Mouse (Mus musculus) embryo, embryonic 11.5 days (tissue): Measurements from ENCODE around the gene Cga.

Experiments
- DNase-seq: peaks from one replicate; pipeline ENCODE4 v3.0.0-alpha.2; 2012; ENCODE audit warnings: low read depth, low spot score

Gene Cga

DNA sequence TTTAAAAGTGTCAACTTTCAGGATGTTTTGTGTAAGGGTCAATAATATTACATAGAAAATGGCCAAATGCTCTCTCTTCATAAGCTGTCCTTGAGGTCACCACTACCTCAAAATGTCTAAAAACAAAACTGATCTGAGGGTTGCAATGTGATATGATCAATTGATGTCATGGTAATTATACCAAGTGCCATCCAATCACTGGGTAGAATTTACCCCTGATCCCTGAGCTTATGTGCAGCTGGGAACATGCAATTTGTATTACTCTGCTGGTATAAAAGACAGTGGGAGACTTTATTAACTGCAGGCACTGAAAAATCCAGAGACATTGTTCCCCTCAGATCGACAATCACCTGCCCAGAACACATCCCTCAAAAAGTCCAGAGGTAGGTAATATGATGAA lies at the start of gene Cga:
Gene Cga, plus strand, starts transcription at position 301 of the 400 bp plus-strand sequence.
- no peak for DNase-seq

GRCm38 (mm10) chr4:34843839-34844238 lies 49.7 kb upstream of the Cga start:
- no peak for DNase-seq

DNA sequence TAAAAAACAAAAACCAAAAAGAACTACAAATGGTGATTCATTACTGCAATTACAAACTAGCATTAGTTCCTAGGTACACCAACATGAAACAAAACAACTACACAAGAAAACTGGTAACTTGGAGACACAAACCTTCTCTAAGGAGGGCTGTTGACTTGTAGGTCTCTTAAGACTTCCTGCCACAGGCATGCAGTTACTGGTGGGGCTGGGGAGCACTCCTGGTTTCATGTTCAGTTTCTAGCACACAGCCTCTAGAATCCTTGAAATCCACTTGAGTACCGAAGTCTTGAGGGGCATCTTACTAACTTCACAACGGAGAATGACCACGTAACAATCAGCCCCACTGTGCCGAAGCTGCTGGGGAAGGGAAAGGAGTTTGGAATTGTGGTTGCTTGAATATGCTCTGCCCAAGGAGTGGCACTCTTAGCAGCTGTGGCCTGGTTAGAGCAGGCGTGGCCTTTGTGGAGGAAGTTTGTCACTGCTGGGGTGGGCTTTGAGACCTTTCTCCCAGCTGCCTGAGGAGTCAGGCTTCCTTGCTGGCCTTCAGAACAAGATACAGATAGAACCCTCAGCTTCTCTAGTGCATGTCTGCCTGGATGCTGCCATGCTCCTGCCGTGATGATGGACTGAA lies 45.8 kb upstream of the Cga start:
- DNase-seq, result no peak

- no peak for DNase-seq
These were observed 43.4 kb upstream of the Cga start for GRCm38 (mm10) chr4:34850156-34850555.

- no peak for DNase-seq
These were observed 41.5 kb upstream of the Cga start for GRCm38 (mm10) chr4:34852051-34852450.

- no peak for DNase-seq
These were observed 37.6 kb upstream of the Cga start for GRCm38 (mm10) chr4:34855966-34856365.

GRCm38 (mm10) chr4:34858903-34859302 lies 34.7 kb upstream of the Cga start:
- no peak for DNase-seq

GRCm38 (mm10) chr4:34859416-34859815 lies 34.2 kb upstream of the Cga start:
- DNase-seq, result no peak

DNA sequence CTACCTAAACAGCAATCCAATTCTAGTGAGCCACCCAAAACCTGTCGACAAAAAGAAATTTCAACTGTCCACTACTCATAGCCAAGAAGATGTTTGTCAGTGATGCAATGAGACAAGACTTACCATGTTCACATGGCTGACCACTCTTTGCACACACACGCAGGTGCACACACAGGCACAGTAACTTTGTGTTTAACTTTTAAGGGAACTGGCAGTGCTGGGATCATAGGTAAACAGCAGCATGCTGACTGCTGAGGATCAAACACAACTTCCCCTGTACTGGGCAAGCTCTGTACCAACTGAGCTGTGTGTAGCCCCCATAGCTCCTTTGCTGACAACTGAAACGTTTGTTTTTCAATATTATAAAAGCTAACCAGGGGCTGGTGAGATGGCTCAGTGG lies 32.1 kb upstream of the Cga start:
- DNase-seq, result no peak

DNA sequence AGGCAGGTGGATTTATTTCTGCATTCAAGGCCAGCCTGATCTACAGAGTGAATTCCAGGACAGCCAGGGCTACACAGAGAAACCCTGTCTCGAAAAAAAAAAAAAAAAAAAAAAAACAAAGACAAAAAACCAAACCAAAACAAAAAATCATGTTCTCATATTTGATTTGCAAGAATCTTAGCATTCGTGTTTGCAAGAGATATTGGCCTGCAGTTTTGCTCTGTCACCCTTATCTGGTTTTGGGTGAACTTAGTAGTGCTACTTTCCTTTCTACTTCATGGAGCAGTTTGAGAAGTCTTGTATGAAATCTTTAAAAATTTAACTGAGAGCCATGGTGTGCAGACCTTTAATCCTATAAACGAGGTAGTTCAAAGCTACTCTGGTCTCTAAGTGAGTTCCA lies 23.8 kb upstream of the Cga start:
- DNase-seq, result no peak

GRCm38 (mm10) chr4:34872896-34873495 lies 20.6 kb upstream of the Cga start:
- no peak for DNase-seq

DNA sequence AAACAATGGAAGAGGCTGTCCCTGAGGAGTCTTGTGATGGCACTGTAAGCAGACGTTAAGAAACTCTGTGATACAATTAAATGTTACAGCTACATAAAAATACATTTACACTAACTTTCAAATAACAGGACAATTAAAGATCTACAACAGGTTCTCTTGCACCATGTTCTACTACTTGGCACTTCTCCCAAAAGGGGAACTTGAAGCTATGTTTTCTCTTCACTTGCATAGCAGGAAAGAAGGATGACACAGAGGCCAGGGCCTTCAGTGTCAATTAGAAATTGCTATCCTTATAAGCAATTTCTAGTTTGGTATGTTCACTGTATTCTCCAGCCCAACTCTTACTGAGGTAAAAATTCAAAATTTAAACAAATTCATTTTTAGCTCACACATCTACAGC lies 19.3 kb upstream of the Cga start:
- no peak for DNase-seq

DNA sequence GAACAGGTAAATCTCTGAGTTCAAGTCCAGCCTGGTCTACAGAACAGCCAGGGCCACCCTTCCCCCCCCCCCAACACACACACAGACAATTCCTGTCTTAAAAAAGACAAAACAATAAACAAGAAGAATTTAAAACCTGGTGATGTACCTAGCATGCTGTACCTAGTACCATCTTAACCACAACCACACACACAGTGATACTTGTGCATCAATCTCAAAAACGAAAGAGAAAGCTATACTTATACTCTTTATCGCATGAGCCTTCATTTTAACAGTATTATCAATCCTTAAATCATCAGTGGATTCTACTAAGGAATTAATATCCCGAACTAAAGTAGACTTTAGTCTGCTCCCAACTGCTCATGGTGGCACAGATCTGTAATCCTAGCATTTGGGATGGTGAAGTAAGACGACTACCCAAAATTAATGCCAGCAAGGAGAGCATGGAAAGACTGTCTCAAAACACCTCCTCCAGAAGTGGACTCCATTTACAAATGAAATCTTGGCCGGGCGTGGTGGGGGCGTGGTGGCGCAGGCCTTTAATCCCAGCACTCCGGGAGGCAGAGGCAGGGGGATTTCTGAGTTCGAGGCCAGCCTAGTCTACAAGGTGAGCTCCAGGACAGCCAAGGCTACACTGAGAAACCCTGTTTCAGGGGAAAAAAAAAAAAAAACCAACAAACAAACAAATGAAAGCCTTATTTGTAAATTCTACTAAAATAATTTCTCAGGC lies 12.5 kb upstream of the Cga start:
- no peak for DNase-seq

DNA sequence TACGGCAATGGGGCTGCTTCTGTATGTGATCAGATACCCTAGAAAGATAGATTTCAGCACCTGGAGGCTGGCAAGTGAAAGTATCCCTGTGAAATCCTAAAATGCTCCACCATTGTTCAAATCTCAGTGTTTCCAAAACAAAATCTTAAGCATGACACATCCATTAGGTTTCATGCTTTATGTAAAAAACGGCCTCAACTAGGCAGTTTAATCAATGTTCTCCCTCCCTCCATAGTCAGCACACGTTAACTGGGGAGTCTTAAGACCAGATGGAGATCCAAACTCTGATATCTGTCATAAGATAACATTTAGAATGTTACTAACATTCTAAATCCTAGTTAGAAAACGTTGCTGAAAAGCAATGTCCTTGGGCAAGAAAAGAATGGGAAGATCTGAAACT lies 11.7 kb upstream of the Cga start:
- no peak for DNase-seq

DNA sequence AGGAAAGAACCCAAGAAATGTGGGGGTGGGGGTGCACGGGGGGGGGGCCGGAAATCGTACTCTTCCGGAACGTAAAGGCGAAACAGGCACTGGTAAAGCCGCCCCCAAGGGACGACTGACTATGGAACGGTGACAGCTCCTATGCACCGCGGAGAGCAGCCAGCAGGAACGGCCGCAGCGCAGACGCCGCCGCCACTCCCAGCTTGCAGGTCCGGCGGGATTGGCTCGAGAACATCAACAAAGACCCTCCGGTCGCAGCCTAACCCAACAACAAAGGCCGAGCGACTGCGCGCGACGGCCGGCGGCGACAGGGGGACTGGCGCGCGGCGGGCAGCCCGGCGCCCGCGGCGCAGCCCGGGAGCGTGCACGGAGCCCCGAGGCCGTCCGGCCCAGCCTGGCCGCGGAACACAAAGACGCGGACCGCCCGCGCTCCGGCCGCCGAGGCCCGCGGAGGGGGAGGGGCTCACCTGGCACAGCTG lies 11.2 kb upstream of the Cga start:
- peak; percentile 30 for DNase-seq

GRCm38 (mm10) chr4:34882818-34883217 lies 10.8 kb upstream of the Cga start, which contains the start of gene Zfp292:
TSS of gene Zfp292 (minus strand) at chr4:34882960.
- peak; percentile 89 for DNase-seq

GRCm38 (mm10) chr4:34883366-34884029 lies 10.1 kb upstream of the Cga start:
- DNase-seq, result no peak

DNA sequence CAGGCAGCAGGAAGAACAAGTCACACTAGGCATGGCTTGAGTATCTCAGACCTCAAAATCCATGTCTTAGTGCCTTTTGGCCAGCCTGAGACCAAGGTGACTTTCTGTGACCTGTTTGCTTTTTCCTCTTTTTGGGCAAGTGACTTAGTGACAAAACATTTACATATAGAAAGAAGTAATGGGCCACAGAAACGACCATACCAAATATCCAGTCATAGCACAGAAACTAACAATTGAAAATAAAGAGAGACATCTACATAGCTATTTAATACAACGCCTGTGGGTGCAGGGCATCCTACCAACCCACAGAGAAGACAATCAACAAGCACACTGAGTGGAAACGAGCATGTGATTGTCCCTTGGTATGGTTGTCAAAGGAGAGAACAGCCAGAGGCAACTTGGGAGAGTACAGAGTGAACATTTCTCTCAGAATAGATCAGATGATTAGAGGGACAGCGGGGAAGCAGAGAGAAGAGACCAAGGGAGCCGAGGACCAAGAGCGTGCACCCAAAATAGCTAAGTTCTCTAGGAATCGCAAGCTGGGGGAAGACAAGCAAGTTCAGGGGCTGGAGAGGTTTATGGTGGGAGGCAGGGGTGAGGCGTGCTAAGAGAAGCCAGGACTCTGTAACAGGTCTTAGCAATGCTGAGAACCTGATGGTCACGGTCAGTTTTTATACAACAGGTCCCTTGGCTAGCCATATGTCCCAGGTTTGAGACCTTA lies 7.8 kb upstream of the Cga start:
- no peak for DNase-seq

DNA sequence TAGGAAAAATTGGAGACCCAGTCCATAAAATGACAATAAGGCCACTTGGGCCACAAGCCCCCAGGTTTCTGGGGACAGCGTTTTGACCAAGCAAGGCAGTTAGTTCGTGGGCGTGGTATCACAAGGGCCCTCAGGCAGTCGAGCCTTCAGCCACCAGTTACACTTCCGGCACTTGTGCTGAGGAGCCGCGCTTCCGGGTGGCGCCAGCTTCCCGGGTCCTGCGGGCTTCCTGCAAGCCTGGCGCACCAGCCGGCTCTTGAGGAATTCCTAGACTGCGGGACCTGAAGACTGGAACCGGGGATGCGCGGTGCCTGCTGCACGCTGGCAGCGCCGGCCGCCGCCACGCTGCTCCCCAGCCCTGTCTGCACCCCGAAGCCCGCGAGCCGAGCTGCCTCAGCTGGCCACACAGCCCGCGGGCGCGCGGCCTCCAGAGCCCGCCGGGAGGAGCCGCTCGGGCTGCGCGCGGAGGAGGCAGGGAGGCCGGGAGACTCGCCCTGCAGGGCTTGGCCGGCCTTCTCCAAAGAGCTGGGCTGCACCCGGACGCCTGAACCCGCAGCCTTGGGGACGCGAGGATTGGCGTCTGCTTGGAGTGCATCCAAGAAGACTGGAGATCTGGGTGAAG lies 7.0 kb upstream of the Cga start:
- peak; percentile 76 for DNase-seq

- no peak for DNase-seq
These were observed 6.3 kb upstream of the Cga start for GRCm38 (mm10) chr4:34887295-34887694.
